Mouse (Mus musculus) lung, embryonic 16.5 days (tissue): ENCODE data around the gene Snx14. TPM values are rescaled to one million over a fixed set of nuclear protein-coding genes. Genes with fewer than 3 reads are reported as not detected.

ENCODE experiments used
- ATAC-seq: fragments of 200-750 bp; cut with Nextera tagmentation; 2 replicates; pipeline ENCODE4 v1.8.0; 2017; ENCODE audit warnings: low read depth, mild to moderate bottlenecking, moderate library complexity
- H3K27ac ChIP-seq: fragments of 300-500 bp; sonication (generic); 2 replicates; pipeline ENCODE4 v1.5.1; 2014; ENCODE audit warnings: mild to moderate bottlenecking, control low read depth, low read length
- H3K27me3 ChIP-seq: fragments of 300-500 bp; sonication (generic); 2 replicates; pipeline ENCODE4 v1.6.1; 2014; ENCODE audit warnings: low read depth, low read length, mixed read lengths; ENCODE audit not compliant: control insufficient read depth, insufficient read depth
- H3K36me3 ChIP-seq: fragments of 300-500 bp; sonication (generic); 2 replicates; pipeline ENCODE4 v1.6.1; 2014; ENCODE audit warnings: low read length; ENCODE audit not compliant: control insufficient read depth, insufficient read depth
- H3K4me1 ChIP-seq: fragments of 300-500 bp; sonication (generic); replicated peaks from 2 replicates; pipeline ENCODE4 v1.6.1; 2014; ENCODE audit warnings: low read length, mixed read lengths; ENCODE audit not compliant: control insufficient read depth, insufficient read depth
- H3K4me2 ChIP-seq: fragments of 300-500 bp; sonication (generic); 2 replicates; pipeline ENCODE4 v1.6.1; 2014; ENCODE audit warnings: low read depth, low read length, control low read depth
- H3K4me3 ChIP-seq: fragments of 300-500 bp; sonication (generic); 2 replicates; pipeline ENCODE4 v1.5.1; 2014; ENCODE audit warnings: mild to moderate bottlenecking, low read length, control low read depth
- H3K9ac ChIP-seq: fragments of 300-500 bp; sonication (generic); 2 replicates; pipeline ENCODE4 v1.6.1; 2014; ENCODE audit warnings: low read length, control low read depth
- H3K9me3 ChIP-seq: fragments of 300-500 bp; sonication (generic); 2 replicates; pipeline ENCODE4 v1.6.1; 2016; ENCODE audit warnings: low read length; ENCODE audit not compliant: control insufficient read depth
- WGBS: fragments of 180-500 bp; shearing (Covaris S2); extraction: QIAGEN DNeasy Blood & Tissue Kit; methylation state at CpG from one replicate; pipeline ENCODE4 v1.1.7; 2014; 5-methylcytosine and 5-hydroxymethylcytosine counted together
- polyA plus RNA-seq: library from polyadenylated mRNA; unstranded; fragments of >200 nt; fragmentation: Nextera tagmentation; extraction: Ambion mirVana; gene quantifications from 2 replicates; pipeline ENCODE4 v1.2.1, GENCODE M21; 2015

The Snx14 gene
- polyA plus RNA-seq, 1 experiment from 2014 or later = 30.1 TPM

GRCm38 (mm10) chr9:88439991-88440390 is 1.2 kb upstream of the Snx14 start:
- no peak overlapping the region for H3K4me3 ChIP-seq
- 17% methylated on average over 5 of the region's 5 CpGs for WGBS
- peaks cover 4% of the 10 kb centered on the region; the same call in 1 of the 2 replicates for H3K36me3 ChIP-seq
- H3K27me3 ChIP-seq = no peaks in the 10 kb centered on the region
- peak overlapping the region; percentile 34 for H3K4me2 ChIP-seq
- H3K4me1 ChIP-seq = peaks cover 9% of the 10 kb centered on the region; the same call in 1 of the 2 replicates
- no peaks in the 10 kb centered on the region for H3K9me3 ChIP-seq
- ATAC-seq = no peak
- no peak overlapping the region for H3K27ac ChIP-seq
- H3K9ac ChIP-seq = no peak overlapping the region

- under 1% methylated on average over 17 of the region's 17 CpGs for WGBS
Measured at GRCm38 (mm10) chr9:88439238-88439600, 461 bp upstream of the Snx14 start.

GRCm38 (mm10) chr9:88438237-88438554 is 562 bp downstream of the Snx14 start:
- H3K27ac ChIP-seq = peak overlapping the region; percentile 95
- H3K4me3 ChIP-seq = peak overlapping the region; percentile 84
- no peaks in the 10 kb centered on the region; the same call in 1 of the 2 replicates for H3K36me3 ChIP-seq
- H3K9me3 ChIP-seq = no peaks in the 10 kb centered on the region
- H3K27me3 ChIP-seq = no peaks in the 10 kb centered on the region
- peaks cover 9% of the 10 kb centered on the region; the same call in 1 of the 2 replicates for H3K4me1 ChIP-seq
- peak overlapping the region; percentile 94 for H3K4me2 ChIP-seq
- peak; percentile 5; the same call in 1 of the 2 replicates for ATAC-seq
- under 1% methylated on average over 15 of the region's 15 CpGs for WGBS
- H3K9ac ChIP-seq = peak overlapping the region; percentile 93

More at GRCm38 (mm10) chr9:88439238-88439600, 461 bp upstream of the Snx14 start:
- Histone ChIP-seq H3K4me3 (peak overlapping the region; percentile 84), H3K36me3 (peaks cover under 1% of the 10 kb centered on the region; the same call in 1 of the 2 replicates), H3K4me1 (peaks cover 9% of the 10 kb centered on the region; the same call in 1 of the 2 replicates), H3K27ac (peak overlapping the region; percentile 95), H3K4me2 (peak overlapping the region; percentile 94), H3K9ac (peak overlapping the region; percentile 93), H3K27me3 (no peaks in the 10 kb centered on the region), H3K9me3 (no peaks in the 10 kb centered on the region)
- peak; percentile 39 for ATAC-seq

GRCm38 (mm10) chr9:88437342-88438236 is 1.2 kb downstream of the Snx14 start:
- peak overlapping the region; percentile 93 for H3K9ac ChIP-seq
- no peak for ATAC-seq
- H3K4me2 ChIP-seq = peak overlapping the region; percentile 94
- 43% methylated on average over 10 of the region's 10 CpGs for WGBS
- no peaks in the 10 kb centered on the region for H3K36me3 ChIP-seq
- H3K4me3 ChIP-seq = peak overlapping the region; percentile 84
- peaks cover 9% of the 10 kb centered on the region; the same call in 1 of the 2 replicates for H3K4me1 ChIP-seq
- H3K9me3 ChIP-seq = no peaks in the 10 kb centered on the region
- H3K27ac ChIP-seq = peak overlapping the region; percentile 95
- no peaks in the 10 kb centered on the region for H3K27me3 ChIP-seq

GRCm38 (mm10) chr9:88424356-88424755 is 14.4 kb downstream of the Snx14 start:
- H3K9ac ChIP-seq = no peak overlapping the region
- H3K27me3 ChIP-seq = no peaks in the 10 kb centered on the region
- 73% methylated on average over 2 of the region's 2 CpGs for WGBS
- H3K4me1 ChIP-seq = no peaks in the 10 kb centered on the region
- H3K27ac ChIP-seq = no peak overlapping the region
- H3K9me3 ChIP-seq = no peaks in the 10 kb centered on the region
- H3K4me2 ChIP-seq = no peak overlapping the region
- peaks cover 8% of the 10 kb centered on the region; the same call in 1 of the 2 replicates for H3K36me3 ChIP-seq
- no peak for ATAC-seq
- no peak overlapping the region for H3K4me3 ChIP-seq

GRCm38 (mm10) chr9:88422428-88422827 is 16.3 kb downstream of the Snx14 start:
- Histone ChIP-seq H3K36me3 (peaks cover 9% of the 10 kb centered on the region), H3K27me3 (no peaks in the 10 kb centered on the region), H3K27ac (no peak overlapping the region), H3K9me3 (no peaks in the 10 kb centered on the region), H3K4me3 (no peak overlapping the region), H3K4me2 (no peak overlapping the region), H3K4me1 (no peaks in the 10 kb centered on the region), H3K9ac (no peak overlapping the region)
- whole genome bisulfite sequencing = 97% methylated on average over 4 of the region's 4 CpGs
- no peak for ATAC-seq

GRCm38 (mm10) chr9:88416752-88417151 is 22.0 kb downstream of the Snx14 start:
- Histone ChIP-seq H3K4me2 (no peak overlapping the region), H3K27ac (no peak overlapping the region), H3K9me3 (no peaks in the 10 kb centered on the region), H3K36me3 (peaks cover 5% of the 10 kb centered on the region; the same call in 1 of the 2 replicates), H3K9ac (no peak overlapping the region), H3K27me3 (no peaks in the 10 kb centered on the region), H3K4me3 (no peak overlapping the region), H3K4me1 (0 out of 2 replicates have a peak, but pooled peaks cover 4% of the 10 kb centered on the region)
- WGBS = 36% methylated on average over 1 of the region's 1 CpGs
- peak; percentile 64 for ATAC-seq

- no peak for ATAC-seq
- 90% methylated on average over 2 of the region's 2 CpGs for WGBS
- no peak overlapping the region for H3K4me3 ChIP-seq
- H3K27me3 ChIP-seq = no peaks in the 10 kb centered on the region
- no peaks in the 10 kb centered on the region for H3K4me1 ChIP-seq
- H3K27ac ChIP-seq = no peak overlapping the region
- H3K9ac ChIP-seq = no peak overlapping the region
- H3K9me3 ChIP-seq = no peaks in the 10 kb centered on the region
- peaks cover 3% of the 10 kb centered on the region; the same call in 1 of the 2 replicates for H3K36me3 ChIP-seq
- H3K4me2 ChIP-seq = no peak overlapping the region
Measured at GRCm38 (mm10) chr9:88409978-88410377, 28.8 kb downstream of the Snx14 start.

GRCm38 (mm10) chr9:88404515-88404914 is 34.2 kb downstream of the Snx14 start:
- no peaks in the 10 kb centered on the region for H3K4me1 ChIP-seq
- no peaks in the 10 kb centered on the region for H3K9me3 ChIP-seq
- WGBS = 61% methylated on average over 6 of the region's 6 CpGs
- no peak overlapping the region for H3K9ac ChIP-seq
- no peaks in the 10 kb centered on the region for H3K27me3 ChIP-seq
- no peak overlapping the region for H3K4me2 ChIP-seq
- no peak overlapping the region for H3K27ac ChIP-seq
- no peak overlapping the region for H3K4me3 ChIP-seq
- H3K36me3 ChIP-seq = peaks cover 5% of the 10 kb centered on the region; the same call in 1 of the 2 replicates
- ATAC-seq = no peak
